Mouse (Mus musculus): ENCODE measurements at regions not wholly inside any gene's neighbourhood (a gene's known extent, or its start where the extent isn't known, plus 50 kb on each side); places are given as distances from the start of the nearest gene placed in this dataset.
"Not testable (repeated sequence)": the region's sequence is repeated elsewhere in the genome, so short reads cannot be mapped to it uniquely, and the experiment has no call there.

- no peak for DNase-seq (ENCODE audit: low spot score in 2 of 2)
Measured at GRCm38 (mm10) chr15:24348975-24349560, 1064.5 kb downstream of the Basp1 start.

GRCm38 (mm10) chr15:24335876-24336275 lies 1077.7 kb downstream of the Basp1 start:
- not testable (repeated sequence) for DNase-seq (ENCODE audit: low spot score in 2 of 2)

GRCm38 (mm10) chr15:24303123-24303522 lies 1110.4 kb downstream of the Basp1 start:
- DNase-seq (ENCODE audit: low spot score in 2 of 2) = not testable (repeated sequence)

- no peak for DNase-seq (ENCODE audit: low spot score in 2 of 2)
Measured at GRCm38 (mm10) chr15:24297236-24297635, 1116.3 kb downstream of the Basp1 start.

GRCm38 (mm10) chr15:24296798-24297197 lies 1116.8 kb downstream of the Basp1 start:
- DNase-seq (ENCODE audit: low spot score in 2 of 2) = no peak

- DNase-seq (ENCODE audit: low spot score in 2 of 2) = no peak
Measured at GRCm38 (mm10) chr15:24275100-24275499, 1138.5 kb downstream of the Basp1 start.

- no peak for DNase-seq (ENCODE audit: low spot score in 2 of 2)
Measured at GRCm38 (mm10) chr15:24267360-24267759, 1146.2 kb downstream of the Basp1 start.

Data from spleen, postnatal 14 days (tissue).